Mouse (Mus musculus) ES-Bruce4 (cell line): ENCODE data around the gene Usp4.

Experiments
- CTCF ChIP-seq: IDR thresholded peaks from one replicate; pipeline ENCODE4 v1.8.1; 2011; ENCODE audit warnings: low read depth, low read length
- POLR2A ChIP-seq: IDR thresholded peaks from one replicate; pipeline ENCODE4 v1.8.1; 2011; ENCODE audit warnings: low read length; ENCODE audit not compliant: insufficient read depth

- TF ChIP-seq POLR2A: no peak
- no peak for TF ChIP-seq CTCF
These were observed 37.4 kb downstream of the Usp4 start for GRCm38 (mm10) chr9:108385006-108385405.
